Mouse (Mus musculus) left cerebral cortex, adult 9 months (tissue): Measurements from ENCODE around the gene Smdt1.
"Not testable (repeated sequence)": the region's sequence is repeated elsewhere in the genome, so short reads cannot be mapped to it uniquely, and the experiment has no call there.

Source experiments
- DNase-seq, 2 experiments: peaks; one replicate each; pipeline ENCODE4 v3.0.0; 2022; ENCODE audit warnings: low spot score in 2 of 2

The Smdt1 gene

DNA sequence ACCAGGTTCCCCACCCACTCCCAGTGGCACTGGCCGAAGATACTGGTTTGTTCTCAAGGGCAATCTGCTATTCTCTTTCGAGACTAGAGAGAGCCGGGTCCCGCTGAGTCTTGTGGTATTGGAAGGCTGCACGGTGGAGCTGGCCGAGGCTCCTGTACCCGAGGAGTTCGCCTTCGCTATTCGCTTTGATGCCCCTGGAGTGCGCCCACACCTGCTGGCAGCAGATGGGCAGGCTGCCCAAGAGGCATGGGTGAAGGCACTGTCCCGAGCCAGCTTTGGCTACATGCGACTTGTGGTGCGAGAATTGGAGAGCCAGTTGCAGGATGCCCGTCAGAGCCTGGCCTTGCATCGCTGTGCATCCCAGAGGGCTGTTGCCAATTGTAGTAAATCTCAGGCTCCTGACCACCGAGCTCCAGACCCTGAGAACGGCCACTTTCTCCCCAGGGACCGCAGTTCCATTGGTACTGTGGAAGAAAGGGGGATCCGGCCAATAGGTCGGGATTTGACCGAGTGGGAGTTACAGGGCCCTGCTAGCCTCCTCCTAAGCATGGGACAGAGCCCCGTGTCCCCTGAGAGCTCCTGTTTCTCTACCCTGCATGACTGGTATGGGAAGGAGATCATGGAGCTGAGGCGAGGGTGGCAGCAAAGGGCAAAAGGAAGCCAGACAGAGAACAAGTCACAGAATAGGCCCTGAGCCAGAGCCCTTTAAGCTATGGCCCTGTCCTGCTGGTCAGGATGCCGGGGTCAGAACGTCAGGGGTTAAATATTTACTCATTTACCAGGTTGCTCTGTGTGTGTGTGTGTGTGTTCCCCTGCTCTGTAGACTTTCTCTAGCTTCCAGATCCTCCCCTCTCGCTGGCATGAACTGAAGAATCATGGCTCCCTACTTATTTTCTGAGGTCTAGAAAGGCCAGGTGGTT lies 4.9 kb downstream of the Smdt1 start:
- no peak for DNase-seq

DNA sequence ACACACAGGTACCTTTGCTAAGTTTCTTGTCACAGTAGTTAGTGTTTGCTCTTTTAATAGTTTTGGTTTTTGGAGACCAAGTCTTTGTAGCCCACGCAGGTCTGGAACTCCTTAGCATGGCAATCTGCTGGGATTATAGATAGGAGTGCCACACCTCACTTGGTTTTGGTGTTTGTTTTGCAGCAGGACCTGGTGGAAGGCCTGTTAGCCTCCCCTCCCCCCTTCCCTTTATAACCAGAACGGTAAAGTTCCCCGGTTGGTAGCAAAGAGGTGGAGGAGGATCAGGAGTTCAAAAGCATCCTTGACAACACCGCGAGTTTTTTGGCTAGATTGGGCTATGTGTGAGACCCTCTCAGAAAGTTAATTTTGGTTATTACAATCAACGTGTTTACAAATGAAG lies 6.2 kb downstream of the Smdt1 start:
- no peak for DNase-seq

- peak; percentile 94 to 99 for DNase-seq
Observed at GRCm38 (mm10) chr15:82345820-82346470, 7.2 kb downstream of the Smdt1 start.

DNA sequence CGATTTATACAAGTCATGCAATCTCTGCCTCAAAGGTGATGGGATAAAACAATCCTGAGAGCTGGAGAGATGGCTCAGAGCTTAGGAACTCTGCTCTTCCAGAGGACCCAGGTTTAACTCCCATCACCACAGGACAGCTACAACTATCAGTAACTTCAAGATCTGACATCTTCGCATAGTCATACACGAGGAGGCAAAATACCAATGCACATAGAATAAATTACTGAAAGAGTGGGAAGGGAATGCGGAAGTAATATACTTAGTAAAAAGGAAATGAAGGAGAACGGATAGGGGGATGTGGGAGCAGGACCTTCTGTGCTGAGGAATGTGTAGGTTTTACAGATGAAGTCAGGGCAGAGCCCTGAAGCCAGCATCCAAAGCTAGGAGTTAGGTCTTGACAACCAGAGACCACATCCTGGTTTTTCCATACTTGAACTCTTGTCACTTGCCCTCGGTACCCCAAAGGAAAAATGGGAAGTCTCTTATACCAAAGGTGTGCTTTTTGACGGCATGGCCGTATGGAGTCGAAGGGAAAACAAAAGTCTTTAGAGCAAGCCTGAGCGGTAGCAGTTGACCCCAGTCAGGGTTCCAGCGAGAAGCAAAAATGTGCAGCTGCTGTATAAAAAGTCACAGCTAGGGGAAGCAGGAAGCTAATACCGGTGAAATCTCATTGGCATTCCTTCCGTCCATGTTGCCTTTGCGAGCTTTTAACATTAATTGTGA lies 8.0 kb downstream of the Smdt1 start:
- no peak for DNase-seq

DNA sequence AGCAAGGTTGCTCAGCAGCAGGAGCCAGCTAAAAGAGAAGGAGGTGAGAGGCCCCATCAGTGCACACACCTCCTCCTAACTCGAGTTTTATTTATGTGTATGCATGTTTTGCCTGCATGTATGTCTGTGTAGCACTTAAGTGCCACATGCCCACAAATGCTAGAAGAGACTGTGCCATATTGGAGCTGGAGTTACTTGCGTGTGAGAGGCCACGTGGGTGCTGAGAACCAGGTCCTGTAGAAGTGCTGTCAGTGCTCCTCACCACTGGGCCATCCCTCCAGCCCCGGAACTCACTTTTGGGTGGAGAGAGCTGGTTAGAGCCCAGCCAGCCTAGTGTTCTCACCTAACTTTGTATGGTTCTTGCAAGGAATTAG lies 8.5 kb downstream of the Smdt1 start:
- no peak for DNase-seq

GRCm38 (mm10) chr15:82347852-82348251 lies 9.1 kb downstream of the Smdt1 start:
- DNase-seq = no peak

- DNase-seq = no peak
Observed at GRCm38 (mm10) chr15:82348258-82348998, 9.7 kb downstream of the Smdt1 start.

- DNase-seq = no peak
Observed at GRCm38 (mm10) chr15:82348999-82349341, 10.2 kb downstream of the Smdt1 start.

- DNase-seq = no peak
Observed at GRCm38 (mm10) chr15:82350349-82350748, 11.6 kb downstream of the Smdt1 start.

DNA sequence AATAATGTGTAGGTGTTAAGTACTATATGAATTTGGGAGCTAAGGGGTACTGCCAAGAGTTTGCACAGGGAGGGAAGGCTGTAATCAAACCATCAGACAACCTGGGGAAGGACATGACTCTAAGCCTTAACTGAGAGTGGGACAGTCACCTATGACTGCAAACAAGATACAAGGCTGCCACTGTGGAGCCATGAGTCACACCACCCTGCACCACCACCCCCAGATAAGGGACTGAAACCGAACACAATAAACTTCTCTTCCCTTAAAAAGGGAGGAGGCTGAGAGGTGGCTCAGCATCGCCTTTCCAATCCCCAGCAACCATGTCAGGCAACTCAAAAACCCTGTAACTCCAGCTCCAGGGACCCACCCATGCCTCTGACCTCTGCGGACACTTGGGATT lies 12.7 kb downstream of the Smdt1 start:
- no peak for DNase-seq

DNA sequence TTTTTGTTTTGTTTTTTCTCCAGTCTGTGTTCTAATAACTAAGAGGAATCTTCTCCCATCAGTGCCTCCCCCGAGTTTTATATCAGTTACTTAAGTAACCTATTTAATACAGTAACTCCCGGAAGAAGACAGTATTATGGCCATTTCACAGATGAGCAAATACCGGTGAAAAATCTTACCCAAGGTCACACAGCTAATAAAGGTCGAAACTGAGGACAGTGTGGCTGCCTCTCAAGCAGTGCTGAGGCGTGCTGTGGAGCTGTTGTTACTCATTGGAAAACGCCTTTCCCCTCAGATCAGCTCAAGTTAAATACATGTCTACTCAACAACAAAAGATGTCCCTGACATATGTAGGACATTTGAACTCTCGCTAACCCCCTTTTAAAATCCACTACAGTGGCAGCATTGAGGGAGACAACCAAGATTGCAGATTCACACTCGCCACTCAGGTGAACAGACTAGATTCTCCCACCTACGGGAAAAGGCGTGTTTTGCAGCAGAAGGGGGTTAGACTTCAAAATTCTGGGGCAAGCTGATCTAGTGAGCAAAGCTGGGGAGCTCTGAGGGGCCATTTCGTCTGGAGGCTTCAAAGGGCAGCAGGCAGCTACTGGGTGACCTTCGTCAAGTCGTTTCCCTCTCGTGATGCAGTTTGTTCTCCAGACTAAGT lies 14.5 kb downstream of the Smdt1 start:
- DNase-seq = no peak

DNA sequence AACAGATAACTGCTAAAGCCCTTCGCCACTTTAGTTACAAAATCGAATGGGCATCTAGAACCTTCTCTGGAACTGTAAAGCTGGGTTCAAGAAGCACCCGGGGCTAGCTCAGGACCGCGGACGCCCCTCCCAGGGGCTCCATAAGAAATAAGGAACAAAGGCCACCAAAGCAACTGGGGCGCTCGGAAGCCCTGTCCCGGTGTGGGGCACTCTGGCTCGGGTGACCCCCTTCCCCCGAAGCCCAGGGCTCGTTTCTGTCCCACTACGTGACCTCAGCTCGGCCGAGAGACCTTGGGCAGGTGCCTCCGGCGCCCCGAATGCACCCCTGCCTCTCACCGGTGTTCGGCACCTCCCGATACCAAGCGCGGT lies 15.0 kb downstream of the Smdt1 start:
- no peak for DNase-seq

GRCm38 (mm10) chr15:82354126-82354945 lies 15.6 kb downstream of the Smdt1 start, which contains the start of gene Ndufa6:
Ndufa6 (minus strand) TSS chr15:82354322.
- peak; percentile 94 to 97 for DNase-seq

GRCm38 (mm10) chr15:82358431-82359260 lies 19.9 kb downstream of the Smdt1 start:
- no peak for DNase-seq

DNA sequence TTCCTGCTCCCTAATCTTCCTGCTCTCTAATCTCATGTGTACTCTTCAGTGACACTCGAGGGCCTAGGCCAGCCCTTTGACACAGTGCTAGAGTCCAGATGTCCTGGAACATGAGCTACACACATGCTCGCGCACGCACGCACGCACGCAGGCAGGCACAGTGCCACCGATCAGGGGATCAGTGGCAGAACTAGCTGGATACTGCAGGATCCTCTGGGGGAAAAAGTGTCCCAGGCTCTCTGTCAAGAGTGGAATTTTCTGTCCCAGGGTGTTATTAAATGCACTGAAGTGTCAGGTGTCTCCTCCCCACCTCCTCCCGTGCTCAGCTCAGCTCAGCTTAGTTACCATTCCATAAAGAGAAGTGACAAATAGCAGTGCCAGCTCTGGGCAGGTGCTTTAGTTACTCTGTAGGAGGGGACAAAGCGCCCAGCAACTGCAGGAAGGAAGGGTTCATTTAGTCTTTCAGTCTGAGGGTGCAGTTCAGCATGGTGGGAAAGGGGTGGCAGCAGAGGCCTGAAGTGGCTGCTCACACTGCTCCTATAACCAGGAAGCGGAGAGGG lies 22.8 kb downstream of the Smdt1 start:
- no peak for DNase-seq

DNA sequence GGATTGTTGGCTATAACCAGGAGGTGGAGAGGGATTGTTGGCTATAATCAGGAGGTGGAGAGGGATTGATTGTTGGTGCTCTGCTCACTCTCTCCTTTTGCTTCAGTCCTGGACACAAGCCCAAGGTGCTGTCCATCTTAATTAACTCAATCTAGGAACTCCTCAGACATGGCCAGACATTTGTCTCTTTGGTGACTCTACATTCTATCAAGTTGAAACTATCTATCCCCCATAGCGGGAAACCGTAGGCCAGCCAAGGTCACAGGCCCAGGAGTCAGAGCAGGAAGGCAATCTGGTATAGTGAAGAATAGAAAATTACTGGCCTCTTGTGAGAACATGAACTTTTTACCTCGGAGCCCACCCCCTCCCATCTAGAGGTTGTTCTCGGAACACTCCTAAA lies 23.5 kb downstream of the Smdt1 start:
- no peak for DNase-seq

DNA sequence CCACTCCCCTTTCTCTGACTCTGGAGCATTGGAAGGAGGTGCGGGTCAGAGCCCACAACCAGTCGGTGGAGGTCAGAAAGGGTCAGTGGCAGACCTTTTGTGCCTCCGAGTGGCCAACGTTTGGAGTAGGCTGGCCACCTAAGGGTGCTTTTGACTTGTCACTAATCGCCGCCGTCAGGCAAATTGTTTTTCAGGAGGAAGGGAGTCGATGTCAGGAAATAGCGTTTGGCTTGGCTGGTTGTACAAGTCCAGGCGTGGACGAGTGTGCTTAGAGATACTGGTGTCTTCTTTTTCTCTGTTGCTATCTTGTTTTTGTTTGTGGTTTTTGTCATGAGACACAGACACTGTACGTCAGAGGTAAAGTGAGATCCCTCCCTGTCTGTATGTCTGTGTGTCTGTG lies 25.0 kb downstream of the Smdt1 start:
- not testable (repeated sequence) for DNase-seq

- DNase-seq = not testable (repeated sequence)
Observed at GRCm38 (mm10) chr15:82364561-82364960, 25.8 kb downstream of the Smdt1 start.

GRCm38 (mm10) chr15:82368146-82368545 lies 29.4 kb downstream of the Smdt1 start:
- DNase-seq = no peak
